Mouse (Mus musculus) CH12.LX (cell line): ENCODE measurements around the gene Phactr1. TPM values are rescaled to one million over a fixed set of nuclear protein-coding genes. Genes with fewer than 3 reads are reported as not detected.

Experiments
- DNase-seq: peaks from one replicate; pipeline ENCODE4 v3.0.0-alpha.2; 2013; ENCODE audit errors: extremely low read depth
- H3K27ac ChIP-seq: 2 replicates; pipeline ENCODE4 v1.5.1; 2012; ENCODE audit warnings: low read depth, mild to moderate bottlenecking, control low read depth, moderate library complexity; ENCODE audit not compliant: insufficient read depth
- H3K27me3 ChIP-seq: replicated peaks from 2 replicates; pipeline ENCODE3; 2012; ENCODE audit warnings: inconsistent platforms
- H3K36me3 ChIP-seq, 2 experiments: replicated peaks in 1 of 2; 2 replicates each; pipeline versions ENCODE3 to v1.6.1; 2012; ENCODE audit warnings: inconsistent platforms in 1 of 2, low read length in 1 of 2, mild to moderate bottlenecking in 1 of 2, mixed read lengths in 1 of 2, moderate library complexity in 1 of 2; ENCODE audit not compliant: control insufficient read depth in 1 of 2, insufficient read depth in 1 of 2
- H3K4me1 ChIP-seq, 2 experiments: 2 replicates each; pipeline ENCODE4 v1.6.1; 2012; ENCODE audit warnings: inconsistent platforms in 1 of 2, moderate library complexity in 1 of 2; ENCODE audit not compliant: insufficient read depth in 2 of 2, control insufficient read depth in 1 of 2
- H3K4me2 ChIP-seq: 2 replicates; pipeline ENCODE4 v1.6.1; 2012; ENCODE audit warnings: low read depth, mild to moderate bottlenecking, control low read depth; ENCODE audit not compliant: poor library complexity, insufficient read depth, severe bottlenecking
- H3K4me3 ChIP-seq, 3 experiments: fragments of 150-350 bp in 1 of 3; sonication (generic) in 1 of 3; replicated peaks in 1 of 3; 2 replicates each; pipeline versions ENCODE3 to v1.5.1; 2011 to 2012; ENCODE audit warnings: low read depth in 2 of 3, low read length in 2 of 3, mild to moderate bottlenecking in 2 of 3, moderate library complexity in 2 of 3, control low read depth in 1 of 3, improper control_type of control experiment in 1 of 3, inconsistent platforms in 1 of 3, mixed read lengths in 1 of 3; ENCODE audit not compliant: poor library complexity in 1 of 3
- H3K79me2 ChIP-seq: replicated peaks from 2 replicates; pipeline ENCODE4 v1.6.1; 2012; ENCODE audit warnings: mild to moderate bottlenecking, moderate library complexity; ENCODE audit not compliant: control insufficient read depth, poor library complexity, insufficient read depth, severe bottlenecking; ENCODE audit errors: extremely low read depth
- H3K9ac ChIP-seq: 2 replicates; pipeline ENCODE4 v1.6.1; 2012; ENCODE audit warnings: low read depth, mild to moderate bottlenecking, control low read depth, moderate library complexity; ENCODE audit not compliant: insufficient read depth
- H3K9me3 ChIP-seq: replicated peaks from 2 replicates; pipeline ENCODE3; 2012; ENCODE audit warnings: low read length, inconsistent platforms, mixed read lengths
- CTCF ChIP-seq, 2 experiments: IDR thresholded peaks in 1 of 2; conservative IDR thresholded peaks in 1 of 2; 2 replicates each; pipeline ENCODE4 v1.5.1; 2011 to 2012; ENCODE audit warnings: low read depth in 2 of 2, low read length in 2 of 2, improper control_type of control experiment in 1 of 2, inconsistent platforms in 1 of 2, mild to moderate bottlenecking in 1 of 2, moderate library complexity in 1 of 2
- E2F4 ChIP-seq: IDR thresholded peaks from 2 replicates; pipeline ENCODE4 v1.6.1; 2011; ENCODE audit warnings: low read depth, low read length, improper control_type of control experiment; ENCODE audit not compliant: insufficient replicate concordance
- ELF1 ChIP-seq: IDR thresholded peaks from 2 replicates; pipeline ENCODE4 v1.6.1; 2014; ENCODE audit warnings: low read depth, mild to moderate bottlenecking, inconsistent platforms, low read length, improper control_type of control experiment
- EP300 ChIP-seq: IDR thresholded peaks from 2 replicates; pipeline ENCODE4 v1.6.1; 2011; ENCODE audit warnings: low read length, improper control_type of control experiment
- ETS1 ChIP-seq: conservative IDR thresholded peaks from 2 replicates; pipeline ENCODE4 v1.6.1; 2012; ENCODE audit warnings: low read depth, mild to moderate bottlenecking, inconsistent platforms, low read length, improper control_type of control experiment, moderate library complexity
- HCFC1 ChIP-seq: IDR thresholded peaks from 2 replicates; pipeline ENCODE4 v1.6.1; 2012; ENCODE audit warnings: low read depth, mild to moderate bottlenecking, inconsistent platforms, low read length, improper control_type of control experiment
- IRF4 ChIP-seq: IDR thresholded peaks from 2 replicates; pipeline ENCODE4 v1.6.1; 2014; ENCODE audit warnings: low read depth, mild to moderate bottlenecking, inconsistent platforms, low read length, improper control_type of control experiment
- MAX ChIP-seq: IDR thresholded peaks from 2 replicates; pipeline ENCODE4 v1.6.1; 2011; ENCODE audit warnings: low read length, improper control_type of control experiment
- MAZ ChIP-seq: IDR thresholded peaks from 2 replicates; pipeline ENCODE4 v1.6.1; 2012; ENCODE audit warnings: low read depth, mild to moderate bottlenecking, inconsistent platforms, low read length, improper control_type of control experiment, moderate library complexity
- MEF2A ChIP-seq: IDR thresholded peaks from 2 replicates; pipeline ENCODE4 v1.6.1; 2014; ENCODE audit warnings: low read depth, mild to moderate bottlenecking, inconsistent platforms, low read length, improper control_type of control experiment, borderline replicate concordance
- PAX5 ChIP-seq: IDR thresholded peaks from 2 replicates; pipeline ENCODE4 v1.6.1; 2012; ENCODE audit warnings: low read length, inconsistent platforms, mixed read lengths
- POLR2A ChIP-seq: IDR thresholded peaks from 2 replicates; pipeline ENCODE4 v1.6.1; 2011; ENCODE audit warnings: low read depth, mild to moderate bottlenecking, improper control_type of control experiment, low read length
- RAD21 ChIP-seq: IDR thresholded peaks from 2 replicates; pipeline ENCODE4 v1.6.1; 2011; ENCODE audit warnings: low read depth, mild to moderate bottlenecking, low read length, improper control_type of control experiment, moderate library complexity
- RCOR1 ChIP-seq: conservative IDR thresholded peaks from 2 replicates; pipeline ENCODE4 v1.6.1; 2012; ENCODE audit warnings: low read depth, mild to moderate bottlenecking, inconsistent platforms, low read length, improper control_type of control experiment
- SIN3A ChIP-seq: IDR thresholded peaks from 2 replicates; pipeline ENCODE4 v1.6.1; 2012; ENCODE audit warnings: low read length, improper control_type of control experiment, inconsistent platforms
- SMC3 ChIP-seq: IDR thresholded peaks from 2 replicates; pipeline ENCODE4 v1.6.1; 2011; ENCODE audit warnings: low read depth, low read length, improper control_type of control experiment
- TBP ChIP-seq: conservative IDR thresholded peaks from 2 replicates; pipeline ENCODE4 v1.6.1; 2011; ENCODE audit warnings: low read depth, low read length, improper control_type of control experiment
- TCF12 ChIP-seq: IDR thresholded peaks from 2 replicates; pipeline ENCODE4 v1.6.1; 2014; ENCODE audit warnings: low read depth, mild to moderate bottlenecking, inconsistent platforms, low read length, improper control_type of control experiment
- UBTF ChIP-seq: IDR thresholded peaks from 2 replicates; pipeline ENCODE4 v1.6.1; 2012; ENCODE audit warnings: low read depth, mild to moderate bottlenecking, inconsistent platforms, low read length, improper control_type of control experiment, moderate library complexity
- USF1 ChIP-seq: IDR thresholded peaks from 2 replicates; pipeline ENCODE4 v1.6.1; 2014; ENCODE audit warnings: low read depth, mild to moderate bottlenecking, inconsistent platforms, low read length, improper control_type of control experiment
- USF2 ChIP-seq: conservative IDR thresholded peaks from 2 replicates; pipeline ENCODE4 v1.6.1; 2011; ENCODE audit warnings: low read depth, low read length, improper control_type of control experiment
- ZC3H11A ChIP-seq: IDR thresholded peaks from 2 replicates; pipeline ENCODE4 v1.6.1; 2012; ENCODE audit warnings: low read depth, mild to moderate bottlenecking, inconsistent platforms, low read length, improper control_type of control experiment
- ZKSCAN1 ChIP-seq: IDR thresholded peaks from 2 replicates; pipeline ENCODE4 v1.6.1; 2012; ENCODE audit warnings: low read depth, inconsistent platforms, low read length, improper control_type of control experiment, borderline replicate concordance
- ZMIZ1 ChIP-seq: IDR thresholded peaks from 2 replicates; pipeline ENCODE4 v1.6.1; 2012; ENCODE audit warnings: low read depth, mild to moderate bottlenecking, inconsistent platforms, low read length, improper control_type of control experiment
- ZNF384 ChIP-seq: IDR thresholded peaks from 2 replicates; pipeline ENCODE4 v1.6.1; 2012; ENCODE audit warnings: low read depth, low read length, improper control_type of control experiment, inconsistent platforms
- dilution Hi-C: fragments of 300-500 bp; cut with MboI; formaldehyde crosslinking; loops from 2 replicates; pipeline ENCODE4 v1.14.3; 2020; ENCODE audit warnings: low sequenced_read_pairs; ENCODE audit not compliant: extremely low pct_unique_long_range_greater_than_20kb, extremely low pct_ligation_motif_present
- in situ Hi-C: fragments of 300-500 bp; cut with MboI; formaldehyde crosslinking; loops from 3 replicates; pipeline ENCODE4 v1.14.3; 2019; ENCODE audit warnings: low sequenced_read_pairs, low pct_ligation_motif_present, low pct_unique_long_range_greater_than_20kb, mixed read lengths
- polyA plus RNA-seq: library from polyadenylated mRNA; unstranded; fragments of >175 nt; gene quantifications from 2 replicates; pipeline ENCODE4 v1.2.1, GENCODE M21; 2012; ENCODE audit warnings: low read depth; ENCODE audit not compliant: insufficient read length
- total RNA-seq, 2 experiments: library from RNA; depleted of rRNA; stranded (reverse); fragments of 300-350 nt in 1 of 2; fragments of >200 nt in 1 of 2; gene quantifications; 2 replicates each; pipeline ENCODE4 v1.2.3; 2012 to 2014

The Phactr1 gene
- total and polyA plus RNA-seq, 3 experiments = 2.0 to 6.1 (median 3.1) TPM

GRCm38 (mm10) chr13:42692233-42692632 lies 11.8 kb downstream of the Phactr1 start:
- Histone ChIP-seq H3K9ac (no peak overlapping the region), H3K27me3 (no peaks in the 10 kb centered on the region), H3K9me3 (no peaks in the 10 kb centered on the region), H3K79me2 (no peaks in the 10 kb centered on the region), H3K4me1 (no peaks in the 10 kb centered on the region), H3K27ac (no peak overlapping the region), H3K4me2 (no peak overlapping the region), H3K4me3 (no peak overlapping the region), H3K36me3 (no peaks in the 10 kb centered on the region)
- dilution Hi-C loops (no loop called here), in situ Hi-C loops (no loop called here)
- no peak for DNase-seq
- TF ChIP-seq RCOR1 = no peak
- no peak for TF ChIP-seq USF2
- no peak for TF ChIP-seq POLR2A
- TF ChIP-seq IRF4 = no peak
- no peak for TF ChIP-seq ETS1
- TF ChIP-seq ZMIZ1 = no peak
- TF ChIP-seq ZC3H11A = no peak
- TF ChIP-seq SMC3 = no peak
- no peak for TF ChIP-seq SIN3A
- TF ChIP-seq HCFC1 = no peak
- TF ChIP-seq USF1 = no peak
- no peak for TF ChIP-seq E2F4

- H3K4me2 ChIP-seq = no peak overlapping the region
- no peak overlapping the region for H3K27ac ChIP-seq
- TF ChIP-seq CTCF (conservative IDR thresholded peaks at IDR 0.05 in 1 of 2, IDR thresholded peaks at IDR 0.05 in 1 of 2; ENCODE audit: low read depth in 2 of 2, low read length in 2 of 2) (no peak), MAX (no peak), TCF12 (no peak)
- TF ChIP-seq, all 38 proteins: peak for 0
- in situ Hi-C loops (no loop called here), dilution Hi-C loops (no loop called here)
- no peak overlapping the region for H3K4me3 ChIP-seq
- H3K9me3 ChIP-seq = peaks cover 4% of the 10 kb centered on the region
- no peaks in the 10 kb centered on the region for H3K36me3 ChIP-seq
- H3K4me1 ChIP-seq = no peaks in the 10 kb centered on the region
- no peaks in the 10 kb centered on the region for H3K79me2 ChIP-seq
- no peak overlapping the region for H3K9ac ChIP-seq
- DNase-seq = no peak
- H3K27me3 ChIP-seq = no peaks in the 10 kb centered on the region
Measured at GRCm38 (mm10) chr13:42696641-42697040, 16.2 kb downstream of the Phactr1 start.

GRCm38 (mm10) chr13:42709148-42709547 lies 28.7 kb downstream of the Phactr1 start:
- dilution Hi-C loops = no loop called here
- Histone ChIP-seq H3K9ac (no peak overlapping the region), H3K79me2 (no peaks in the 10 kb centered on the region), H3K27me3 (peaks cover 2% of the 10 kb centered on the region), H3K4me2 (no peak overlapping the region), H3K4me1 (no peaks in the 10 kb centered on the region), H3K4me3 (no peak overlapping the region), H3K9me3 (peaks cover 2% of the 10 kb centered on the region), H3K36me3 (no peaks in the 10 kb centered on the region), H3K27ac (no peak overlapping the region)
- in situ Hi-C loops = no loop called here
- TF ChIP-seq MAZ = no peak
- TF ChIP-seq RAD21 = no peak
- TF ChIP-seq TBP = no peak
- no peak for TF ChIP-seq PAX5
- no peak for TF ChIP-seq CTCF (conservative IDR thresholded peaks at IDR 0.05 in 1 of 2, IDR thresholded peaks at IDR 0.05 in 1 of 2; ENCODE audit: low read depth in 2 of 2, low read length in 2 of 2)
- no peak for TF ChIP-seq ZNF384
- no peak for TF ChIP-seq ZKSCAN1
- TF ChIP-seq EP300 = no peak
- no peak for TF ChIP-seq E2F4
- TF ChIP-seq UBTF = no peak
- no peak for TF ChIP-seq ELF1
- TF ChIP-seq TCF12 = no peak
- no peak for TF ChIP-seq USF1
- TF ChIP-seq MEF2A = no peak
- no peak for DNase-seq
